14 mouse cellular contexts compared by ENCODE assay signal in genomic region chr10:116350532-116350931, GRCm38 (mm10).
"Had no signal": no experiment of that assay in that cellular context is flagged by ENCODE, and none has a peak within 500 bp of the region (broad histone marks: within the 10 kb centered on the region; RNA-seq: fewer than 3 reads in every experiment).

No protein-coding gene starts in this region.

- ATAC-seq: intestine, embryonic 16.5 days; liver, postnatal 0 days; midbrain, embryonic 13.5 days had no signal

- H3K4me3 ChIP-seq: limb, embryonic 12.5 days; liver, embryonic 13.5 days; lung, embryonic 15.5 days; megakaryocyte, embryonic 14.5 days; midbrain, embryonic 13.5 days; neural tube, embryonic 13.5 days had no signal

- H3K27me3 ChIP-seq: limb, embryonic 12.5 days; liver, embryonic 13.5 days; lung, embryonic 15.5 days; megakaryocyte, embryonic 14.5 days; midbrain, embryonic 13.5 days; neural tube, embryonic 13.5 days had no signal

- H3K4me2 ChIP-seq: limb, embryonic 12.5 days; liver, embryonic 13.5 days; lung, embryonic 15.5 days; midbrain, embryonic 13.5 days; neural tube, embryonic 13.5 days had no signal

- H3K4me1 ChIP-seq: liver, embryonic 13.5 days; lung, embryonic 15.5 days; megakaryocyte, embryonic 14.5 days; midbrain, embryonic 13.5 days had no signal

- DNase-seq: kidney, adult 8-10 months; kidney, postnatal 14 days; liver; liver, embryonic 13.5 days; liver, postnatal 0 days; lung, postnatal 14 days had no signal

- H3K36me3 ChIP-seq: limb, embryonic 12.5 days; liver, embryonic 13.5 days; lung, embryonic 15.5 days; midbrain, embryonic 13.5 days; neural tube, embryonic 13.5 days had no signal

- H3K27ac ChIP-seq: limb, embryonic 12.5 days; liver, embryonic 13.5 days; lung, embryonic 15.5 days; macrophage; midbrain, embryonic 13.5 days; neural tube, embryonic 13.5 days; stomach, postnatal 0 days had no signal

- H3K9me3 ChIP-seq: limb, embryonic 12.5 days; liver, embryonic 13.5 days; lung, embryonic 15.5 days; midbrain, embryonic 13.5 days; neural tube, embryonic 13.5 days had no signal

- H3K9ac ChIP-seq: limb, embryonic 12.5 days; liver, embryonic 13.5 days; liver, postnatal 0 days; lung, embryonic 15.5 days; midbrain, embryonic 13.5 days; neural tube, embryonic 13.5 days had no signal
